Mouse (Mus musculus): ENCODE measurements around the gene Cpd. TPM values are rescaled to one million over a fixed set of nuclear protein-coding genes. Genes with fewer than 3 reads are reported as not detected.
A peak's percentile ranks its signal among the peaks of the same experiment; 100 is the strongest.

The Cpd gene
- polyA plus RNA-seq (2014; fragmentation: Nextera tagmentation; extraction: Ambion mirVana): 15.4 and 16.0 TPM in 2 replicates

DNA sequence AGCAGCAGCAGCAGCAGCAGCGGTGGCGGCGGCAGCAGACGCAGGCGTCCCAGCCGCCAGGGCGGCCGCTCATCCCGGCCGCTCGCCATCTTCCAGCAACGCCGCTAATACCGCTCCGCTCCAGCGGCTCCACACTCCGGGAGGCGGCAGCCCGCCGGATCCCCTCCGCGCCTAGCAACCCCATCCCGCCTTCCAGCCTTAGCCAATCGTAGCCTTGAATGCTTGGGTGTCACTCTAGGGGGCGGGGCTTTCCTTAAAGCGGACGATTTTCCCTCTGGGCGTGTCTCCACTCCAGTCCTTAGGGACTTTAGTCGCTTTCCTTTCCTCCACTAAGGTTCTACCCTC, at the start of gene Cpd:
TSS of gene Cpd (minus strand) at position 141 of the 345 bp plus-strand sequence.
- Histone ChIP-seq H3K4me2 (replicated peaks; ENCODE audit: low read depth, low read length) (peak within 1 kb of the TSS; percentile 98), H3K9ac (ENCODE audit: low read depth, low read length) (peak within 1 kb of the TSS; percentile 85), H3K27me3 (ENCODE audit: control insufficient read depth, insufficient read depth, low read length) (no peaks in the 10 kb centered on the region), H3K4me3 (ENCODE audit: low read depth, low read length) (peak within 1 kb of the TSS; percentile 85), H3K4me1 (replicated peaks; ENCODE audit: control insufficient read depth, insufficient read depth, low read length) (peaks cover 7% of the 10 kb centered on the region), H3K27ac (ENCODE audit: low read depth, low read length) (peak within 1 kb of the TSS; percentile 88), H3K36me3 (ENCODE audit: control insufficient read depth, insufficient read depth, low read length) (no peaks in the 10 kb centered on the region), H3K9me3 (ENCODE audit: control insufficient read depth, low read length) (no peaks in the 10 kb centered on the region)
- DNase-seq (ENCODE audit: low spot score) (peak; percentile 98), ATAC-seq (ENCODE audit: low FRiP score) (peak; percentile 99)
- under 1% methylated on average over 29 of the region's 29 CpGs for WGBS

DNA sequence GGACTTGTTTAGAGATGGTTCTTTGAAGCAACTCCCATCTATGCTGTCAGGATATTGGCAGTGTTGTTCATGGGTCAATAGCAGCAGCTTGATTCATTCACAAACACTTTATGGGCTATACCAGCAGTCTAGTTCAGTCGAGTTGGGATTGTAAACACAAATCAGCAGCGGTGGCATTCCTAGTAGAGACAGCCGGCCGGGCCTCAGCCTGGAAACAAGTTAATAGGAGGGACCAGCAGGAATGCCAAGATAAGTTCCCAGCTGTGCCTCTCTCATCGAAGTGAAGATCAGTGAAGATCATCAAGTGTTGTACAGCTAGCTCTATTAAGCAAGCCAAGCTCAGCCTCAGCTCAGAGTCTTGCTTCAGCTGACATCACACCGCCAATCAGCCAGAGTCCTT, 49.5 kb upstream of the Cpd start:
- Histone ChIP-seq H3K9me3 (ENCODE audit: control insufficient read depth, low read length) (no peaks in the 10 kb centered on the region), H3K27ac (ENCODE audit: low read depth, low read length) (no peak overlapping the region), H3K9ac (ENCODE audit: low read depth, low read length) (no peak overlapping the region), H3K4me1 (replicated peaks; ENCODE audit: control insufficient read depth, insufficient read depth, low read length) (no peaks in the 10 kb centered on the region), H3K4me2 (replicated peaks; ENCODE audit: low read depth, low read length) (no peak overlapping the region), H3K4me3 (ENCODE audit: low read depth, low read length) (no peak overlapping the region), H3K27me3 (ENCODE audit: control insufficient read depth, insufficient read depth, low read length) (no peaks in the 10 kb centered on the region), H3K36me3 (ENCODE audit: control insufficient read depth, insufficient read depth, low read length) (no peaks in the 10 kb centered on the region)
- ATAC-seq (ENCODE audit: low FRiP score) (no peak), DNase-seq (ENCODE audit: low spot score) (no peak)
- WGBS: 81% methylated on average over 6 of the region's 6 CpGs

DNA sequence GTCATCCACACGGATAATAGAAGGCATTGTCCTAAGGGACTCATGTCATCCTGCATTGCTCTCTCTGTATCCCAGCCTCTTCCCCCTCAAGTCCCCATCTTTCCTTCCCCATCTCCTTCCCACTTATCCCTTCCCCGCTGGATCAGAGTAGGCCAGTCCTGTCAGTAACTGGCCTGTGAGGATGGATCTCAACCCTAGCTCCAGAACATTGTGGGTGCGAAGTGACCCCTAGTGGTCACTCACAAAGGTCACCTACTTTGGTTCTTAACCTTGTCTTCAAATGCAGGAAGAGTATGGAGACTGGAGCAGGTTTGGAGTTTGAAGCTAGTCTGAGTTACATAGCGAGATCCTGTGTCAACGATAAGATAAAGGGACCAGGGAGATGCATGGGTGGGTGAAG, 47.4 kb upstream of the Cpd start:
- Histone ChIP-seq H3K4me3 (ENCODE audit: low read depth, low read length) (no peak overlapping the region), H3K27me3 (ENCODE audit: control insufficient read depth, insufficient read depth, low read length) (no peaks in the 10 kb centered on the region), H3K36me3 (ENCODE audit: control insufficient read depth, insufficient read depth, low read length) (no peaks in the 10 kb centered on the region), H3K27ac (ENCODE audit: low read depth, low read length) (no peak overlapping the region), H3K4me1 (replicated peaks; ENCODE audit: control insufficient read depth, insufficient read depth, low read length) (no peaks in the 10 kb centered on the region), H3K9ac (ENCODE audit: low read depth, low read length) (no peak overlapping the region), H3K4me2 (replicated peaks; ENCODE audit: low read depth, low read length) (no peak overlapping the region), H3K9me3 (ENCODE audit: control insufficient read depth, low read length) (no peaks in the 10 kb centered on the region)
- WGBS: 45% methylated on average over 5 of the region's 5 CpGs
- DNase-seq (ENCODE audit: low spot score) (peak; percentile 66), ATAC-seq (ENCODE audit: low FRiP score) (no peak)

DNA sequence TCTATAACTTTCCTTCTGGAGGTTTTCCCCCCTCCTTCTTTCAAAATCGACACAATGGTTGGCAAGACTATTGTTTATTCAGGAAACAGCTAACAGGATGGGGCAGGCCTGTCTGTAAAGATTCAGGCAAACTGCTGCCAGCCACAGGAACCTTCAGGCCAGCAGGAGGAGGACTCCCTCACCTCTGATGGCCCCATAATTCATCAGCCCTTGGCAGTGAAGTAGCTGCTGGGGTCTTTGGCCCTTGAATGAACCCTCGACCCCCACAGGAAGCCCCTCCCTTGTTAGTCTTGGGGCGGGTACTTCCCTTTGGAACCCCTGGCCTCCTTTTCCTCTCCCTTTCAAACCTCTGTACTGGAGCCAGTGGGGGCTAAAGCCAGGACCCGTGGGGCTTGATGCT, 46.8 kb upstream of the Cpd start:
- Histone ChIP-seq H3K9ac (ENCODE audit: low read depth, low read length) (no peak overlapping the region), H3K27ac (ENCODE audit: low read depth, low read length) (no peak overlapping the region), H3K36me3 (ENCODE audit: control insufficient read depth, insufficient read depth, low read length) (no peaks in the 10 kb centered on the region), H3K4me2 (replicated peaks; ENCODE audit: low read depth, low read length) (no peak overlapping the region), H3K4me1 (replicated peaks; ENCODE audit: control insufficient read depth, insufficient read depth, low read length) (no peaks in the 10 kb centered on the region), H3K4me3 (ENCODE audit: low read depth, low read length) (no peak overlapping the region), H3K27me3 (ENCODE audit: control insufficient read depth, insufficient read depth, low read length) (no peaks in the 10 kb centered on the region), H3K9me3 (ENCODE audit: control insufficient read depth, low read length) (no peaks in the 10 kb centered on the region)
- no peak for ATAC-seq (ENCODE audit: low FRiP score)
- 27% methylated on average over 4 of the region's 4 CpGs for WGBS
- no peak for DNase-seq (ENCODE audit: low spot score)

DNA sequence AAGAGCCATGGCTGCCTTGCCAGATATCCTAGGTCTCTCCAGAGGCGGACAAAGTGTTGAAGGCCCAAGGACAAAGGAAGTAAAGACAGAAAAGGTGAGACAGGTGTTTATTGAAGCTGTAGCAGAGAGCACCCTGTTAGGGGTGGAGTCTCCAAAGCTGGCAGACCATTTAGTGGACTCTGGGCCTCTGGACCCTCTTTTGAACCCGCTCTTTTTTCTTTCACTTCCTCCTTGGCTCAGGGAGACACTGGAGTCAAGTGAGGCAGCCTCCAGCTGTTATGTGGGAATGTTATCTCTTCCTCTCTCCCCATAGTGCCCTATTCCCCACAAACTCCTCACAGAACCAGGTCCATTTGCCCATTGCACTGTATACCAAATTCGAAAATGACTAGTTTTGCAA, 46.2 kb upstream of the Cpd start:
- H3K9ac ChIP-seq (ENCODE audit: low read depth, low read length): no peak overlapping the region
- WGBS: 81% methylated on average over 3 of the region's 3 CpGs
- no peaks in the 10 kb centered on the region for H3K27me3 ChIP-seq (ENCODE audit: control insufficient read depth, insufficient read depth, low read length)
- H3K36me3 ChIP-seq (ENCODE audit: control insufficient read depth, insufficient read depth, low read length): no peaks in the 10 kb centered on the region
- H3K4me1 ChIP-seq (replicated peaks; ENCODE audit: control insufficient read depth, insufficient read depth, low read length): no peaks in the 10 kb centered on the region
- no peaks in the 10 kb centered on the region for H3K9me3 ChIP-seq (ENCODE audit: control insufficient read depth, low read length)
- DNase-seq (ENCODE audit: low spot score) (no peak), ATAC-seq (ENCODE audit: low FRiP score) (no peak)
- H3K4me2 ChIP-seq (replicated peaks; ENCODE audit: low read depth, low read length): no peak overlapping the region
- H3K27ac ChIP-seq (ENCODE audit: low read depth, low read length): no peak overlapping the region
- no peak overlapping the region for H3K4me3 ChIP-seq (ENCODE audit: low read depth, low read length)

DNA sequence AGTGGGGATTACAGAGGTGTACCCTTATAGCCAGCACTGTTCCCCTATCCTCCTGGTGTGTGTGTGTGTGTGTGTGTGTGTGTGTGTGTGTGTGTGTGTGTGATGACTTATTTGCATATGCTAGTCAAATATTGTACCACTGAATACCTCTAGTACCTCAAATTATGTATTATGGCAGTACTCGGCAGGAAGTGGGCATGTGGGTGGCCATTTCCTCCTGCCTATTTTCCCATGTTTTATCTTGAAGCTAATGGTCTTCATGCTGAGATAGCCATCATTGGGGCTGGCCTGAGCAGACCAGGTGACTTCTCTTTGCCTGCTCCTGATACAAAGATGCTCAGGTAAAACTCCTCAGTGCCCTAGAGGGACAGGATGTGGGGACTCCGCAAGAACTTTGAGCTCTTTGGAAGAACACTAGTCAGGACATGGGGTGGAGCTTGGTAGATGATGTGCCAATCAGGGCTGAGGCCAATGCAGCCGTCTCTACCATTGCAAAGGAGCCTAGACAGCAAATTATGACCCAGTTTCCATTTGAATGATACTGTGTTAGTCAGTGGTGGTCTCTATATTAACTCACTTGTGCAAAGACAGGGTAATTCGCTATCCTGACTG, 45.0 kb upstream of the Cpd start:
- Histone ChIP-seq H3K4me2 (replicated peaks; ENCODE audit: low read depth, low read length) (no peak overlapping the region), H3K4me3 (ENCODE audit: low read depth, low read length) (no peak overlapping the region), H3K9ac (ENCODE audit: low read depth, low read length) (no peak overlapping the region), H3K36me3 (ENCODE audit: control insufficient read depth, insufficient read depth, low read length) (no peaks in the 10 kb centered on the region), H3K27ac (ENCODE audit: low read depth, low read length) (no peak overlapping the region), H3K27me3 (ENCODE audit: control insufficient read depth, insufficient read depth, low read length) (no peaks in the 10 kb centered on the region), H3K9me3 (ENCODE audit: control insufficient read depth, low read length) (no peaks in the 10 kb centered on the region), H3K4me1 (replicated peaks; ENCODE audit: control insufficient read depth, insufficient read depth, low read length) (no peaks in the 10 kb centered on the region)
- DNase-seq (ENCODE audit: low spot score) (no peak), ATAC-seq (ENCODE audit: low FRiP score) (no peak)
- WGBS: 85% methylated on average over 4 of the region's 4 CpGs

DNA sequence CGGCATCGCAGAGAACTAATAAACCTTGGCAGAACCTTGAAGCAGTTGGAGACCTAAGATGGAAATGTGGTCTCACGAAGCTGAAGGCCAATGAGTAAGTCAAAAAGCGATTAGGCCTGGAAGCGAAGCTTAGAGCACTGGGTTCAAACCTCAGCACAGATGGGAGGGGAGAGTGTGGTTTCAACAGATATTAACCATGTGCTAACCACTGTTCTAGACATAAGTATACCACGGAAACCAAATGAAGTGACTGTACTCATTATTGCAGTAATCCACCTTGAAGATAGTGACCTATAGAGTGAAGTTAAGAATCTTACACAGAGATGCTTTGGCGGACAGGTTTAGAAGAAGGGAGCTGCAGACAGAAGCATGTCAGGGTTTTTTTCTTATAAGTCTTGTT, 44.4 kb upstream of the Cpd start:
- Histone ChIP-seq H3K9ac (ENCODE audit: low read depth, low read length) (no peak overlapping the region), H3K36me3 (ENCODE audit: control insufficient read depth, insufficient read depth, low read length) (no peaks in the 10 kb centered on the region), H3K4me3 (ENCODE audit: low read depth, low read length) (no peak overlapping the region), H3K4me2 (replicated peaks; ENCODE audit: low read depth, low read length) (no peak overlapping the region), H3K27me3 (ENCODE audit: control insufficient read depth, insufficient read depth, low read length) (no peaks in the 10 kb centered on the region), H3K4me1 (replicated peaks; ENCODE audit: control insufficient read depth, insufficient read depth, low read length) (no peaks in the 10 kb centered on the region), H3K9me3 (ENCODE audit: control insufficient read depth, low read length) (no peaks in the 10 kb centered on the region), H3K27ac (ENCODE audit: low read depth, low read length) (no peak overlapping the region)
- ATAC-seq (ENCODE audit: low FRiP score) (no peak), DNase-seq (ENCODE audit: low spot score) (no peak)
- WGBS: 93% methylated on average over 7 of the region's 7 CpGs

DNA sequence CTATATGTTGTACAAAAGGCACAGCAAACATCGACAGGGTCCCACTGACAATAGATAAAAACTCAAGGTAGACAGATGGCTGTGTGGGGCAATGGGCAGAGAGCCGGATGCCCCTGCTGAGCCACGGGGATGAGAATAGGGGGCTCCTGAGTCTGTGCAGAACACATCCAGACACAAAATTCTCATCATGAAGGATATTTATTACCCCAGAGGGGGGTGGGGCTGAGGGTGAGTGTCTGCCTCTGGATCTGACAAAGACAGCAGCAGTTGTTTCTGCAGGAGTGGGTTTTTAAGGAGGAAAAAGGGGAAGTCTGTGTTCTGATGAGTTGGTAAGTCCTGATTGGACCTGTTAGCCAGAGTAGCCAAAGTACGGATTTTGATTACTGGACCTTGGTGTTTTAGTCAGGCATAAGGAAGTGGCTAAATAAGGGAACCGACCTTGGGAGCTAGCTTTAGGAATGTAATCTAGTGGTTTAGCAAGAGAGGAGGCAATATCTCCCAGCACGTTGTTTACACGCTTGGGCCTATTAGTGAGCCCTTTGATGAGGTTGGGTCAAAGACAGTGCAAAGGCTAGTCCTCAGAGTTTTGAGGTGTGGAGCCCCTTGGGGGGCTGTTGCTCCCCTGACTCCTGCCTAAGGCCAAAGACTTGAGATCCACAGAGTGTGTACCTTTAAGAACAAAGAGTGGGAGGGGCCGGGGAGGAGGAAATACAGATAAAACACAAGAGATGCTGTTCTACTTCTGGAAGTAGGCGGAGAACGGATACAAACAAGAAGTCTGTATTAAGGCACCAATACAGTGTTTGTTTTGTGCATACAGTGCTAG, 42.7 kb upstream of the Cpd start:
- Histone ChIP-seq H3K9ac (ENCODE audit: low read depth, low read length) (no peak overlapping the region), H3K27ac (ENCODE audit: low read depth, low read length) (no peak overlapping the region), H3K27me3 (ENCODE audit: control insufficient read depth, insufficient read depth, low read length) (no peaks in the 10 kb centered on the region), H3K4me1 (replicated peaks; ENCODE audit: control insufficient read depth, insufficient read depth, low read length) (no peaks in the 10 kb centered on the region), H3K4me3 (ENCODE audit: low read depth, low read length) (no peak overlapping the region), H3K36me3 (ENCODE audit: control insufficient read depth, insufficient read depth, low read length) (no peaks in the 10 kb centered on the region), H3K4me2 (replicated peaks; ENCODE audit: low read depth, low read length) (no peak overlapping the region), H3K9me3 (ENCODE audit: control insufficient read depth, low read length) (no peaks in the 10 kb centered on the region)
- DNase-seq (ENCODE audit: low spot score): no peak
- WGBS: 76% methylated on average over 10 of the region's 10 CpGs
- no peak for ATAC-seq (ENCODE audit: low FRiP score)

DNA sequence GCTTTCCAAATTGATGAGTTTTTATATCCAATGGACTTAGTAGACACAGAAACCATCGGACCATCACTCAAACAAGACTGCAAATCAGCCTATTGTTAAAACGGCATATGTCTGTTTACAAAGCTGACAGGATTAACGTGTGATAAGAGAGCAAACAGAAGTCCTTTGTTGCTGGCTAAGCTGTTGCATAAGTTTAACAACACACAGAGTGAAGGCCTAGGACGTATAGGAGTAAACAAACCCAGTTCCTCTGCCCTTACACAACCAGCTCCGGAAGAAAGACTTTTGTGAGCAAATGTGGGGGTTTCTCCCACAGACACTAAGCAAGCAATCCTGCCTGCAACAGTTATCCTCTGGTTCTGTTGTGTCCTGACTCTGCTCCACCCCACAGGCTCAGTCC, 37.6 kb upstream of the Cpd start:
- H3K27ac ChIP-seq (ENCODE audit: low read depth, low read length): no peak overlapping the region
- no peak overlapping the region for H3K4me3 ChIP-seq (ENCODE audit: low read depth, low read length)
- DNase-seq (ENCODE audit: low spot score) (no peak), ATAC-seq (ENCODE audit: low FRiP score) (no peak)
- H3K4me2 ChIP-seq (replicated peaks; ENCODE audit: low read depth, low read length): no peak overlapping the region
- 47% methylated on average over 5 of the region's 5 CpGs for WGBS
- no peak overlapping the region for H3K9ac ChIP-seq (ENCODE audit: low read depth, low read length)
- no peaks in the 10 kb centered on the region for H3K36me3 ChIP-seq (ENCODE audit: control insufficient read depth, insufficient read depth, low read length)
- H3K4me1 ChIP-seq (replicated peaks; ENCODE audit: control insufficient read depth, insufficient read depth, low read length): no peaks in the 10 kb centered on the region
- no peaks in the 10 kb centered on the region for H3K9me3 ChIP-seq (ENCODE audit: control insufficient read depth, low read length)
- no peaks in the 10 kb centered on the region for H3K27me3 ChIP-seq (ENCODE audit: control insufficient read depth, insufficient read depth, low read length)

Data from hindbrain, embryonic 11.5 days (tissue).